Mouse (Mus musculus): Measurements from ENCODE around the gene Vwa8. TPM values are rescaled to one million over a fixed set of nuclear protein-coding genes. Genes with fewer than 3 reads are reported as not detected.

Vwa8 gene
- polyA plus RNA-seq (2014; fragmentation: Illumina TruSeq; extraction: RNeasy Lipid Tissue Mini Kit (QIAGEN cat#74804); ENCODE audit: low read depth, low replicate concordance), result 115 TPM

DNA sequence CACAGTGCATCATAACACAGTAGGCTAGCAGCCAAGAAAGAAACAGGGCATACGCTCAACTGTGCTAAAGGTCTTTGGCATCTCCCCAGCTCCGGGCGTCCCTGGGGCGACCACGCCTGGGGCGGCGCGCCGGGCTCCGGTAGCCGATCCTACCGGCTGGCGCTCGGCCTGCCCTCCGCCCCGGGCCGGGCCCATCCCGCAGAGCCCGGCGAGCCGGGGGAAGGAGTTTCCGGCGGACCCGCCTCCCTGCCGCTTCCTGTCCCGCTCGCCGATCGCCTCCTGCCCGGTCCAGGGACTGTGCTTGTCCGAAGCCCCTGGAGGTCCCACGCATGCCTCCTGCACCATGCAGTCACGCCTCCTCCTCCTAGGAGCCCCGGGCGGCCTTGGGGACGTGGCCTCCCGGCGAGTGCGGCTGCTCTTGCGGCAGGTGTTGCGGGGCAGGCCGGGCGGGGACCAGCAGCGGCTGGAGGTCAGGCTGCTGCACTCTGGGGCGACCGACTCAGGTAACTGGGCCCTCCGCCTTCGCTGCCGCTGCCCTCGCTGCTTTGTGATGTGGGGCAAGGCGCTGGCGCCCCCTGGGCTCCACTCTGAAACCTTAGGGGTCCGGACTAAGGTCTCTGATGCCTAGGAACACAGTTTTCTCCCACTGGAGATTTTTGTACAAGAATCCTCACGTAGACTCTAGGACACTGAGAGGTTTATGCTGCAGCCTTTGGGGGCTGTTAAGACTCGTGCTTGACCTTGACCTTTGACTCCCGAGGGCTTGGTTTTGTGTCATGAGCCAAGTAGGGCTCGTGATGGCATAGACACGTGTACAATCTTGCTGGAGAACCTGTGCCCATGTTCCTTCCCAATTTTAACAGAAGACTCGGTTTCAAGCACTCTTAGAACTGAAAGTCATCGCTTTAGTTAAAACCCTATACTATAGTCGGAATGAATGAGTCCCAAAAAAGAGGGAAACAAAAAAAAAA is at the start of gene Vwa8:
Gene Vwa8 (plus strand): TSS at position 112 of the 971 bp plus-strand sequence.

Other genes starting within 250 kb of the Vwa8 start
- 2.2 TPM for gene Dgkh, start 116.3 kb upstream of the Vwa8 start, polyA plus RNA-seq (2014; fragmentation: Illumina TruSeq; extraction: RNeasy Lipid Tissue Mini Kit (QIAGEN cat#74804); ENCODE audit: low read depth, low replicate concordance)